Mouse (Mus musculus) embryonic fibroblast, embryonic 13.5 days (primary cell): ENCODE data around the gene Dgkg. TPM values are rescaled to one million over a fixed set of nuclear protein-coding genes. Genes with fewer than 3 reads are reported as not detected.
A peak's percentile ranks its signal among the peaks of the same experiment; 100 is the strongest.

Experiments
- H3K27ac ChIP-seq: 2 replicates; pipeline ENCODE4 v1.5.1; 2012; ENCODE audit warnings: low read length, control low read depth, inconsistent platforms; ENCODE audit not compliant: insufficient read depth
- H3K4me1 ChIP-seq: 2 replicates; pipeline ENCODE4 v1.6.1; 2011; ENCODE audit warnings: low read length; ENCODE audit not compliant: control insufficient read depth, insufficient read depth
- H3K4me3 ChIP-seq: 2 replicates; pipeline ENCODE4 v1.5.1; 2011; ENCODE audit warnings: mild to moderate bottlenecking, control low read depth, low read length; ENCODE audit not compliant: insufficient read depth
- CTCF ChIP-seq: IDR thresholded peaks from 2 replicates; pipeline ENCODE4 v1.5.1; 2011; ENCODE audit warnings: mild to moderate bottlenecking, control low read depth, low read length, moderate library complexity, borderline replicate concordance; ENCODE audit not compliant: insufficient read depth
- POLR2A ChIP-seq: IDR thresholded peaks from 2 replicates; pipeline ENCODE4 v1.6.1; 2011; ENCODE audit warnings: low read depth, mild to moderate bottlenecking, control low read depth, low read length, moderate library complexity
- polyA plus RNA-seq: library from polyadenylated mRNA; stranded (reverse); fragments of >200 nt; gene quantifications from 2 replicates; pipeline ENCODE4 v1.2.4, GENCODE M21; 2011; ENCODE audit warnings: low read depth; ENCODE audit not compliant: missing spikeins, insufficient read length

Dgkg gene
- polyA plus RNA-seq: 0.32 and 0.58 TPM in 2 replicates

DNA sequence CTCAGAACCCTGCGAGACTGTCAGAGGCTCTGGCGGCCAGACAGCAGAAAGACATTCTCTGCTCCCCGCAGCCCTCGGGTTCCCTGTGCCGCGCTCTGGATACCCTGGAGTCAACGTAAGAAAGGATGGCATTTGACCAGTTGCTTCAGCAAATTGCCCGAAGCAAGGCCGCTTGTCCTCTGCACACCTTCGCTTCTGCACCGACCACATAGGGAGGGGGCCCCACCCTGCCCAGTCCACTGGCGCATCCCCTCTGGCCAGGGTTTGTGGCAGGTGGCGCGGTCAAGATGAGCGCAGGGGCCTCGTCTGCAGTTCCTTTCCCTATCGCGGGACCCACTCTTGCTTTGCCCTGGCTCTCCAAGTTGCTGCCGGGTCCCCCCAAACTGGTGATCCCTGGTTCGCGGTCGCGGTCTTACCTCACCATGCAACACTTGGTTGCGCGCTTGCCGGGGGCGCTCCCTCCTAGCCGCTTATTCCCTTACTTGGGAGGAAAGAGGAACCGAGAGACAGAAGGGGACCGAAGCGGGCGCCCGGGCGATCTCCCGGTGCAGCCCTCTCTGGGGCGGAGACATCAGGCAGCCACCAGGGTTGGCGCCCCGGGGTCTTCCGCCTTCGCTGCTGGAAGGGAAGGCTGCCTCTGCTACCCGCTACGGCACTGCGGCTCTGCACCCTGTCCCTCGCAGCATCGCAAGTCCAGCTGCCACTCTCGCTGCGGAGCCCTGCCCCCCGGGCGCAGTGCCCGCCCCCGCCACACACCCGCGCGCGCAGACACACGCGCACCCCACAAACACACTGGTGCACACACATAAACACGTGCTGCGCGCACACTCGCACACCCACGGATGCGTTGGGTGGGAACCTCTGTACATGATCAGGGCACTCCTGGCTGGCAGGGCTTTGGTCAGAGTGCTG is at the start of gene Dgkg:
Gene Dgkg, minus strand, starts transcription at position 689 of the 912 bp plus-strand sequence.
- no peak within 1 kb of the TSS for H3K27ac ChIP-seq

DNA sequence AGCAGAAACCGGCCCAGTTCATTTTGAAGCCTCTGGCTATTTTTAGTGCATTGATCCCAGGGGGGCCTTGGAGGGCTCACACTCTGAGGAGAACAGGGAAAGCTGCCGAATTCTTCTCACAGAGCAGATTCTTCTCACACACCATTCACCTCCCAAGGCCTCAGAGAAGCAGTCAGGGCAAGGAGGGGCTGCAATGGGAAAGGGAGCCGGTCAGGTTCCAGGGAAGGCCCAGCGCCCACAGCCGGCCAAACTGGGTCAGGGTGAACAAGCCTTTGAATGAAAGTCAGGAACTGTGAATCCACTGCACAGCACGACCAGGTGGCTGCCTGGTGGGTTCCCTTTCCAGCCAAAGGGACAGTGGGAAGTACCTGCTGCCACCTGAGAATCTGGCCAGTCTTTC is 47.9 kb upstream of the Dgkg start:
- no peaks in the 10 kb centered on the region for H3K4me1 ChIP-seq
- TF ChIP-seq CTCF (no peak), POLR2A (no peak)
- H3K27ac ChIP-seq: no peak overlapping the region
- H3K4me3 ChIP-seq: no peak overlapping the region

More for the DNA sequence above, at the start of gene Dgkg:
- Histone ChIP-seq H3K4me3 (peak within 1 kb of the TSS; percentile 33), H3K4me1 (0 out of 2 replicates have a peak, but pooled peaks cover 4% of the 10 kb centered on the region)
- TF ChIP-seq CTCF (no peak), POLR2A (no peak)

DNA sequence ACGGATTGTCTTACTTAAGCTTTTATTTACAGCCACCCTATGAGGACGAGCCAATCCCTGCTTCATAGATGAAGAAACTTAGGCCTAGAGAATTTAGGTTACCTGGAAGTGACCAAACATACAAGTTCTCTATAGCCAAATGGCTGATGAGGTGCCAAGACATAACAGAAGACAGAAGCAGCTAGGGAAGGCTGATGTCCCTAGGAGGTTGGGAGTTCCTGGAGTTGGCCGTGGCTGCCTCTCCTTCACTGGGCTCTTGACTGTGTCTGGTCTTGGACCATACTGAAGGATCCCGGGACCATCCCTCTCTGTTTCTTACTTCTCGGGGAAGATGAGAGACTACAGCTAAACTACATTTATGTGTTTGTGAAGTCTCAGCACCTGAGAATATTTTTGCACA is 47.1 kb upstream of the Dgkg start:
- Histone ChIP-seq H3K27ac (no peak overlapping the region), H3K4me1 (no peaks in the 10 kb centered on the region), H3K4me3 (no peak overlapping the region)
- TF ChIP-seq POLR2A: no peak
- no peak for TF ChIP-seq CTCF

DNA sequence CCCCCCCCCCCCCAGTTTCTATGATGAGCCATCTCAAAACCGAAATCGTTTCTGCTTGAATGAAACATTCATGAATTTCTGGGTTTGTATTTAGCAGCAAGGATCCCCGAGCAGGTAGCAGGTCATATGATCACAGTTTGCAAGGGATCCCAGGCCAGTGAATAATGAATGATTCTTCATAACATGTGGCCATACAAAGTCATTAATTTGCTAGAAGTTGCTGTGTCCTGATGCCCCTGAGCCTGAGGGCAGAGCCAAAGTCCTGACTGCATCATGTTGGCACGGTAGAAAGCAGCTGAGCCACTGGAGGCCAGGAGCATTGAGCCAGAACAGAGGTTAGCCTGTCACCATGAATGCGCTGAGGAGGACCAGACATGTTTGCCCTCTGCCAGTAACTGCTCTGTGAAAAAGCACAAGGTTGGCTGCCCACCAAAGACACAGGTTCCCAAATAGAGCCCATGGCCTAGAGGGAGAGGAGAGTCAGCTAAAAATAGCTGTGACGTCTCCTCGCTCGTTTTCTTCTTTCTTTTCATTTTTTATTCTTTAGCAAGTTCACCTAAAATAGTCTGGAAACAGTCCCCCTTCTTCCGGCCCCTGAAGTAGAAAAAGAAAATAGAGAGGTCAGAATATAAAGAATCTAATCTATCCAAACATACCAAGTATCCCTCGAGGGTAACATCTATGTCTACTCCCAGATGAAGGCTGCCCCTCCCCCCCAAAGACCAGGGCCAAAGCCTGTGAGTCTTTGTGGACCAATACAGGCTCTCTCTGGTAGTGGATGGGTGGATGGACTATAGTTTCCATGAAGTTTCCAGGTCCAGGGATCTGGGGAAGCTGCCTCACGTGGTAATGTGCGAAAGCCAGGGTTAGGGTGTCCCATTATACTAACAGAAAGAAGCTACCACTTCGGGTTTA is 42.1 kb upstream of the Dgkg start:
- H3K4me3 ChIP-seq: no peak overlapping the region
- no peaks in the 10 kb centered on the region for H3K4me1 ChIP-seq
- TF ChIP-seq POLR2A: no peak
- no peak for TF ChIP-seq CTCF
- H3K27ac ChIP-seq: no peak overlapping the region

DNA sequence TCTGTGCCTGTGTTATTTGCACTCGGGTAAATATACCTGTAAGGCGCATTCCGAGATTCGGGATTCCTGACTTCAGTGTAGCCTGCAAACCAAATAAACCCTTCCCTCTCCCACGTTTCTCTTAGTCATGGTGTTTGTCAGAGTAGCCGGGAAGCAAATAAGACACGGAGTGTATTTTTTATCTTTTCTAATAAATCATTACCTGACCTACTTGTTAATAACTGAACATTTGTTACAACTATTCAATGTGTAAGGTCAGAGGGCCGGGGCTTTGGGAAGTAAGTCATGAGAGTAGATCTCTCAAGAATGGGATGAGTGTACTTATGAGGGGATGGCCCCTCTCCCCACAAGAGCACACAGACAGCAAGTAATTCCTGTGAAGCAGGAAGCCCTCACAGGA is 41.1 kb upstream of the Dgkg start:
- Histone ChIP-seq H3K27ac (no peak overlapping the region), H3K4me3 (no peak overlapping the region), H3K4me1 (no peaks in the 10 kb centered on the region)
- TF ChIP-seq POLR2A (no peak), CTCF (no peak)

DNA sequence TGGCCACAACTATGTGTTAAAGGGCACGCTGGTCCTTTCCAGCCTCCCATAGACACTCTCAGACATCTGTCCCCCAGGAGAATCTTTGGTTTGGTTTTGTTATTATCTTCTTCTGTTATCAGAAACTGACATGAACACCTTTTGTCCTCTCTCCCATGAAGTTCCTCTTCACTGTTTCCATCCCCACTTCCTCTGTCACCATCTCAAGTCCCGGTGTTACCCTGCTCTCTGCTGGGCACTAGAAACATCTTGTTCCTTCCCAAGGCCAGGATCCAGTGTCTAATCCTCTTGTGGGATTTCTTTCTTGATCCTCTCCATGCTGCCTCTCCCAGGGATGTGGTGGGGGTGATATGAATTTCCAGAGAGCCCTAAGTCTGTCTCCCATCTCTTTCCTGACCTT is 32.6 kb upstream of the Dgkg start:
- no peaks in the 10 kb centered on the region for H3K4me1 ChIP-seq
- no peak for TF ChIP-seq POLR2A
- TF ChIP-seq CTCF: no peak
- H3K4me3 ChIP-seq: no peak overlapping the region
- no peak overlapping the region for H3K27ac ChIP-seq

DNA sequence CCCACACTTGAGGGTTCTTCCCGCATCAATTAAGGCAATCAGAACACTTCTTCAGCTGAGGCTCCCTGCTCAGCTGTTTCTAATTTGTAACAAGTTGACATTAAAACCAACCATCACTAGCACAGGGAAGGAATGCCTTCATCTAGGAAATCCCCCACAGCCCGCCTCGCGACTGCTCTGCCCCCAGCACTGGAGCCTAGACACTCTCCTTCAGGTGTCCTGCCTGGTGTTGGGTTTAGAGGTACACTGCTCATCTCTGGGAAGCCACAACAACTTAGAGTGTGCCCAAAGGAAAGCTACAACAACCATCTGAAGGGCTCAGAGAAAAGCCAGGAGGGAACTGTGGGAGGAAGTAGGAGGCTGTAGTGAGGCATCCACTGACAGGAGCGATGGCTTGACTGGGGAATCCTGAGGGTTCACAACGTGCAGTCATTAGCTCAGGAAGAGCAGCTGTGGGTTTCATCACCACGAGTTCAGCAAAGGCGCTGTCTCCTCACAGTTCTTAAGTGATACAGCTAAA is 30.8 kb upstream of the Dgkg start:
- Histone ChIP-seq H3K27ac (no peak overlapping the region), H3K4me3 (no peak overlapping the region), H3K4me1 (no peaks in the 10 kb centered on the region)
- no peak for TF ChIP-seq POLR2A
- no peak for TF ChIP-seq CTCF

DNA sequence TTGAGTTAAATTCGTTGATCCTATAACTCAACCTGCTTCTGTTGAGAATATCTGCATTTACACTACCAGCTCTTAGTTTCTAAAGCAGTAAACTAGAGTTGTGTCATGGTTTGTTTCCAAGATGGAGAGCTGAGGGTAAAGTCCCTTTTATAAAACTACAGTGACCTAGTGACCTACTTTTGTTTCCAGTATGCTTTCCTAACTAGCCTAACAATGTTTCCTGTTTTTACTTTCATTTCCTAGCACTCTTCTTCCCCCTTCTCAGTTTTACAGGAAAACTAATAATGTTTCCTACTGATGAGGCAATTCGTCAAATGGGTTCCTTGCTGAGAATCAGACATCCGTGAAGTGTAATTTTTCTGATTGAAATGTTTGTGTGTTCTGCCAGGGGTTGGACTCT is 26.6 kb upstream of the Dgkg start:
- Histone ChIP-seq H3K4me1 (no peaks in the 10 kb centered on the region), H3K4me3 (no peak overlapping the region), H3K27ac (no peak overlapping the region)
- no peak for TF ChIP-seq CTCF
- no peak for TF ChIP-seq POLR2A

DNA sequence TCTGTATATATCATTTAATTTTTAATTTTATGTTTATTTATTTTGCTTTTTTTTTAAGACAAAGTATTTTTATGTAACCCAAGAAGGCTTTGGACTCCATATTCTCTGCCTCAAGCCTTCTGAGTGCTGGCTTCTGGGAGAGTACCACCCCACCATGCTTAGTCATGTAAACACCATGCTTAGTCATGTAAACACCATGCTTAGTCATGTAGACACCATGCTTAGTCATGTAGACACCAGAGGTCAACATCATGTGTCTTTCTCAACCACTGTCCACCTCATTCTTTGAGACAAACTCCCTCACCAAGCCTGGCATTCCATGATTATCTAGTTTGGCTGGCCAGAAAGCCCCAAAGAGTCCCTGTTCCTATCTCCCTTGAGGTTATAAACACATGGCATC is 25.7 kb upstream of the Dgkg start:
- H3K4me3 ChIP-seq: no peak overlapping the region
- H3K27ac ChIP-seq: no peak overlapping the region
- no peak for TF ChIP-seq POLR2A
- no peak for TF ChIP-seq CTCF
- H3K4me1 ChIP-seq: no peaks in the 10 kb centered on the region
